Mouse (Mus musculus): Measurements from ENCODE around the gene Plxdc2.
"Not testable (repeated sequence)": the region's sequence is repeated elsewhere in the genome, so short reads cannot be mapped to it uniquely, and the experiment has no call there.

Plxdc2 gene

DNA sequence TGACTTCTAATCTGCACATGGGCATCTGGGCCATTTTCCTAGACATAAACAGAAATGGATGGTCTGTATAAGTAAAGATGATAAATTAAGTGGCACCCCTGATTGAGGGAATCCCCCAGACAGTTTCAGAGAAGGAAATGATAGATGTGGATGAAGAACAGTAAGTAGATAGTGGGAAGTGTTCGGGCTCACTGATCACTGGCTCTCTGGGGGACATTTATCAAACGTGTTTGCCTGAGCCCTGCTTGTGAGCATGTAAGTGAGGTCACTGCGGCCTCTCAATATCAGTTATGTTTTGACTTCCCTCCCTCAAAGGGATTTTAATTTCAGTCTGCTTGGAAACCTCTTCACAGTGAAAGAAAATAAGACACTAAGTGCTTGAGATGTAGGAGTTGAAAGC, 387.5 kb downstream of the Plxdc2 start:
- no peak for DNase-seq (ENCODE audit: low read depth, low spot score)

DNA sequence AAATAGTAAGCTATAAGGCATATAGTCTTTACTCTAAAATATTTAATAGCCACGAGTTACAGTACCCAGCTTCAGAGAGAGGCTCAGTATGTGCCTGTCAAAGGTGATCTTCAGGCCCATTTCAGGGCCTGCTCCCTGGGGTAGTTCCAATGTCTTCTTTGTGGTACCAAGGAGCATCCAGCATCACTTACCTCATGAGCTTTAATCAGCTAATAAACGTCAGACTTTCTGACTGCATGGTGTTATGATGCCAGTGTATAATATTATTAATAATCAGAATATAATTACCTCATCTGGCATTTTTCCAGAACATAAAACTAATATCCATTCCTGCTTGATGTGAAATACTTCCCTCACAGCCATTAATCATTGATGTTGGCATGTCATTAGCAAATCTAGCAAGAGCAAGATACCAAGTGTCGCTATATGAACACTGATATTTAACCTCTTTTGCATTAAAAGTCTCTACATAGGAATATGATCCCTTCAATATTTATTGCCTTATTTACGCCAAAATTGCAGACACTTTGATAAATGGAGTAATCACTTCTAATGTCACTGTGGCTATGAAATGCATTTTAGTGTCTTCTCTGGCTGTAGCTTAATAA, 393.3 kb downstream of the Plxdc2 start:
- no peak for DNase-seq (ENCODE audit: low read depth, low spot score)

DNA sequence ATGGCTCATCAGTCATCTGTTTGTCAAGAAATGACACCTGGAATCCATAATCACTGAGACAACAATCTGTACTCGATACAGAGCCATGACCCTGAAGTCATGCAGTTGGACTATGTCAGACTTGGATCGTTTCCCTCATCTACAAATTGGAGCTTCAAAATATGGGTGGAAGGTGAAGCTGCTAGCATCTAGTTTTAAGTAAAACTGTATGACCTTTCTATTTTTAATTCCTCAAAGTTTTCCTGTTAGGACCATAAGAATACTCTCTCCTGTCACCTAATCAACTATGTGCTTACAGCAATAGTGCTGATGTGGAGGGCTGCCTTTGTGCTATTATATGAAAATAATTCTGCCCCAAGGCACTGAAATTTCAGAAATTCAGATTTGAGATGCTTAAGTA, 401.1 kb downstream of the Plxdc2 start:
- DNase-seq (ENCODE audit: low read depth, low spot score) = no peak

DNA sequence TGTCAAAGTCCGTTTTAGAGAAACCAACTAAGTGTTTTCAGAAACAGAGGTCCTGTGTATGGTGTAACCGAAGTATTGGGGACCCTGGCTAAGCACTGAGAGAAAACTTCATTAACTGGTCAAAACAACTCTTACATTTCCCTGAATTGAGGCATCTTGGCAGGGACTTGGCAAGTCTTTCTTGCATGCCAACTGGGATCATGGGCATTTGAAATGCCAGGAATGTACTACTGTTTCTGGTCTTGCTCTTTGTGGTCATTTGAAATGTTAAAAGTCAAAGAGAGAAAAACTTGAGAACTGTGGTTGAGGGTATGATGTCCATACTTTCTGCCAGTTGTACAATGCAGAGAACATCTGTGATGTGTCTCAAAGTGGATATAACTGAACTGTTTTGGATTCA, 403.7 kb downstream of the Plxdc2 start:
- DNase-seq (ENCODE audit: low read depth, low spot score) = no peak

DNA sequence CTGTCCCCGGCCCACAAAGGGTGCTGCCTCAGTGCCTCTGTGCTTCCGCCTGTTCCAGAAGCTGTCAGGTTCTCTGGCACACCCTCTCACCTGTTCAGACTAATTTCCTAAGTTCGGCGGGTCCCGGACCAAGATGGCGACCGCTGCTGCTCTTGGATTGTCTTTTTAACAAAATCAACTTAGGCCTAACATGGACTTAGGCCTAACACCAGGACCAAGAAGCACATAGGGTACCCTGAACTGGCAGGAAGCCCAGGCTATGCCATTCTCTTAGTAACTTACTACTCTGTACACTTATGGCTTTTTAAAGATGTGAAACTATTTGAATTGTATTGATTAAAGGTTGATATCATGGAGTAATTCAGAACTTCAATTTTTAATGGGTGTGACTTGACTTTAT, 413.0 kb downstream of the Plxdc2 start:
- DNase-seq (ENCODE audit: low read depth, low spot score) = not testable (repeated sequence)

DNA sequence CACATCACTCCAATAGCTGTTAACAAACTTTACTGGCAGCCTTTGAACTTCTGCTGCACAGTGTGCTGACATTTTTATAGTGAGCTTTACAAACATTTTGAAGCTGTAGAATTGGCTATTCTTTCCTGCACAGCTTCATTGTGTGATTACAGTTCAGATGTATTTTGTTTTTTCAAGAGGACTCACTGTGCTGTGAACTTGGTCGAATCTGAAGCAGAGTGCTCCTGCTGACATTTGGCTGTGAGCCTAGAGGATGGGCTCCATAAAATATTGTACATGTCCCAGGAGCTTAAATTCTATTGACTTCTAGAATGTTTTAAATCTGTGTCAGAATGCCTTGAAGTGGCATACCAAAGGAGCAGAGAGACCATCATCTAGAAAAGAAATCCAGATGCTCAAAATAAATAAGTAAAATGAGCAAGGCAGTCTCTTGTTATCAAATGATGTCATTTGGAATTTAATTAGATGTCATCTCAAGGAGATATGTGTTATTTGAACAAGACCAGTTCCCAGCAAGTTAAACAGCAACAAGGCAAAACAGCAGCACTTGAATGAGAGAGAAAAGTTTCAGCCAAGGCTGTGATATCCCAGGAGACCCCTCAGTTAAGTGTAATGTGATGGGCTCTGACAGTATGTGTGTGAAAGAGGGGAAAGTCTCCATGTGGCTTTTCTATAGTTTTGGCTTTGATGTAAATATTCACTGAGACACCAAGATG, 417.5 kb downstream of the Plxdc2 start:
- no peak for DNase-seq (ENCODE audit: low read depth, low spot score)

DNA sequence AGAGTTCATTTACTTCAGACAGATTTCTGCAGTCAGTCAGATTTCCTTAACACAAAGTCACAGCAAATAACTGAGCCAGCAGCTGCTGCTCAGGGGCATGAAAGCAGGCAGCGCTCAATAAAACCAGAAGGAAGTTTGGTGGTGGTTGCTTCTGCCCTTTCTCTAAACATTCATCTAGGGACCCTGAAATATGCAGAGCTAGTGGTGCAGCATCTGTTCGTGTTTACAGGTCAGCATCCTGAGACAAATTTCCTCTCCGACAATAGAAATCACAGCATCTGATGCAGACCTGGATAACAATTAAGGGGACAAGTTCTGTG, 418.0 kb downstream of the Plxdc2 start:
- no peak for DNase-seq (ENCODE audit: low read depth, low spot score)

DNA sequence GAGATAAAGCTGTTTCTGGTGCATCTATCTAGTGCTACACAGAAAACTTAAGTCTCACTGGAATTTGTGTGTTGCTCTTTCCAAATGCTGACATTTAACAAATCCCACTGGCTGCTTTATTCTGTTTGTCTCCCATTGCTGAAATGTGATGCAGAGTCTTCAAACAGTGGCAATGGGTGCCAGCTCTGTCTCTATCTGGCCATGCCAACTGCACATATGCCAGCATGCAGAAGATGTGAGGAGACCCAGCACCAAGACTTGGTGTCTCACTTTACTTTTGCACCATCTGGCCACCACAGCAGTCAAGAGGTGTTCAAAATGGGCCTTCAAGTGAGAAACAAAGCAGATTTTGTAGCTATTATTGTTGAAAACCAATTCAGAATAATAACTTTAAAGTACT, 439.2 kb downstream of the Plxdc2 start:
- no peak for DNase-seq (ENCODE audit: low read depth, low spot score)
